Comparison of ENCODE assay signal across 11 mouse cellular contexts in the genomic region with DNA sequence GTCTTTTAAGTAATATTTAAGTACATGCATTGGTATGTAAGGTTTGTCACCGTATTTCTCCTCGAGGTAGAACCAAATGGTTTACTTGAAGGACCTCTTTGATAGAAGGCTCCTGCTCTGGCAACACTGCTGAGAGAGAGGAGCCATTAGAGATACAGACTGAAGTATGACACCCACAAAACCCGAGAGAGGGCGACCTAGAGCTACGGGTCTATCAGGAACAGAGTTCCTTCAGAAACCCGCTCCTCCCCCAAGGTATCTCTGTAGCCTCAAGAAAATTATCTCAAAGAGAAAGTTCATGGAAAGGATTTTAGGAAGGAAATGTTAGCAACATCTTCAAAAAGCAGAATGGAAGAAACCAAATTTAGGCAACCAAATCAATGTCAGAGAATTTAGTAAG.
A peak's percentile ranks its signal among the peaks of the same experiment; 100 is the strongest.
DNase-seq lines count a peak whose midpoint lies in the region; ATAC-seq lines count a peak whose summit lies in the region.
"Had no signal": no experiment of that assay in that cellular context is flagged by ENCODE, and none has a peak within 500 bp of the region (broad histone marks: within the 10 kb centered on the region; RNA-seq: fewer than 3 reads in every experiment).

No protein-coding gene starts in this region.

- ATAC-seq in hindbrain, embryonic 14.5 days (ENCODE audit: low FRiP score) = no peak
- ATAC-seq: midbrain, embryonic 16.5 days had no signal

- peak; percentile 15 for DNase-seq in hindbrain, embryonic 10.5 days (ENCODE audit: low spot score)
- no peak for DNase-seq in hindbrain, embryonic 14.5 days (ENCODE audit: low spot score)
- DNase-seq in ovary, postnatal 36 days (ENCODE audit: low spot score) = peak; percentile 14
- DNase-seq in ovary, postnatal 10 days (ENCODE audit: low spot score) = no peak
- peak; percentile 15 for DNase-seq in ZHBTc4 (ENCODE audit: low read depth, low spot score)
- peak; percentile 17 for DNase-seq in yolk sac, embryonic 10.5 days (ENCODE audit: low spot score)
- no peak for DNase-seq in frontal cortex, postnatal 14 days (ENCODE audit: low spot score in 2 of 2)
- DNase-seq: kidney, adult 18-20 months had no signal

- no peaks in the 10 kb centered on the region for H3K27me3 ChIP-seq in hindbrain, embryonic 10.5 days (ENCODE audit: insufficient read depth, poor library complexity, severe bottlenecking)
- H3K27me3 ChIP-seq in hindbrain, embryonic 14.5 days (ENCODE audit: control insufficient read depth, insufficient read depth, low read length) = no peaks in the 10 kb centered on the region
- H3K27me3 ChIP-seq: embryonic facial prominence, embryonic 12.5 days; liver, embryonic 15.5 days had no signal

- no peak overlapping the region for H3K4me2 ChIP-seq in hindbrain, embryonic 14.5 days (replicated peaks)
- H3K4me2 ChIP-seq: embryonic facial prominence, embryonic 12.5 days; liver, embryonic 15.5 days had no signal

- H3K4me1 ChIP-seq in hindbrain, embryonic 10.5 days (replicated peaks) = no peaks in the 10 kb centered on the region
- H3K4me1 ChIP-seq in hindbrain, embryonic 14.5 days (replicated peaks; ENCODE audit: control insufficient read depth, insufficient read depth, low read length) = no peaks in the 10 kb centered on the region
- H3K4me1 ChIP-seq: embryonic facial prominence, embryonic 12.5 days; liver, embryonic 15.5 days had no signal

- H3K27ac ChIP-seq in hindbrain, embryonic 10.5 days = no peak overlapping the region
- H3K27ac ChIP-seq in hindbrain, embryonic 14.5 days = no peak overlapping the region
- H3K27ac ChIP-seq: embryonic facial prominence, embryonic 12.5 days; liver, embryonic 15.5 days had no signal

- WGBS in hindbrain, embryonic 10.5 days = 52% methylated on average over 6 of the region's 6 CpGs
- 56% methylated on average over 6 of the region's 6 CpGs for WGBS in hindbrain, embryonic 14.5 days

- no peak overlapping the region for H3K9ac ChIP-seq in hindbrain, embryonic 14.5 days
- H3K9ac ChIP-seq: embryonic facial prominence, embryonic 12.5 days; liver, embryonic 15.5 days had no signal

- H3K4me3 ChIP-seq in hindbrain, embryonic 10.5 days = no peak overlapping the region
- H3K4me3 ChIP-seq in hindbrain, embryonic 14.5 days (replicated peaks; ENCODE audit: low read length) = no peak overlapping the region
- H3K4me3 ChIP-seq: embryonic facial prominence, embryonic 12.5 days; liver, embryonic 15.5 days had no signal

- no peaks in the 10 kb centered on the region for H3K36me3 ChIP-seq in hindbrain, embryonic 10.5 days
- no peaks in the 10 kb centered on the region for H3K36me3 ChIP-seq in hindbrain, embryonic 14.5 days (replicated peaks; ENCODE audit: control insufficient read depth, insufficient read depth)
- H3K36me3 ChIP-seq: embryonic facial prominence, embryonic 12.5 days; liver, embryonic 15.5 days had no signal

- H3K9me3 ChIP-seq in hindbrain, embryonic 10.5 days = no peaks in the 10 kb centered on the region
- no peaks in the 10 kb centered on the region for H3K9me3 ChIP-seq in hindbrain, embryonic 14.5 days (ENCODE audit: control insufficient read depth, low read length)
- H3K9me3 ChIP-seq: embryonic facial prominence, embryonic 12.5 days; liver, embryonic 15.5 days had no signal

Comparison
In these comparisons a context has a peak if more than half of its experiments do, and no peak if none do; other contexts are left out.
1. DNase-seq: peak in hindbrain, embryonic 10.5 days (single experiment), ovary, postnatal 36 days (single experiment), ZHBTc4 (single experiment) and yolk sac, embryonic 10.5 days (single experiment); none in hindbrain, embryonic 14.5 days (single experiment), ovary, postnatal 10 days (single experiment) and frontal cortex, postnatal 14 days (0 of 2).